Mouse (Mus musculus) layer of hippocampus, adult 9-11 months (tissue): Measurements from ENCODE around the gene Kcnip1.

ENCODE experiments used
- DNase-seq: peaks from one replicate; pipeline ENCODE4 v3.0.0; 2022

Kcnip1 gene

DNA sequence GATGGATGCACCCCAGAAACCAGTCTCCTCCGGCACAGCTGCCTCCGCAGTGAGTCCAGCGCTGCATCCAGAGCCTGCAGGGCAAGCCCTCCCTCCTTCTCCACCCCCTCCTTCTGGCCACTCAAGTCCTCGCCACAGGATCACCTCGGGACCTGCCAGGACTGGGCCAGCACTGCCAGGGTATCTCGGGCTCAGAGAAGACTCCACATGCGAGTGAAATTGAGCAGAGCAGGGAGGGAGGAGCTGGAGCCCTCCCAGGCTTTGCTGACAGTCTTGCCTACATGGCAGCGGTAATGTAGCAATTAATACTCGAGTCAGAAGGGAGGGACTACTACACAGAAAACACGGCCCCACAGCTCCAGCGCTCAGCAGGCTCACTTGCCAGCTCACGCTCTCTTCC lies at the start of gene Kcnip1:
TSS of gene Kcnip1 (minus strand) at position 215 of the 400 bp plus-strand sequence.
- DNase-seq, result no peak

DNA sequence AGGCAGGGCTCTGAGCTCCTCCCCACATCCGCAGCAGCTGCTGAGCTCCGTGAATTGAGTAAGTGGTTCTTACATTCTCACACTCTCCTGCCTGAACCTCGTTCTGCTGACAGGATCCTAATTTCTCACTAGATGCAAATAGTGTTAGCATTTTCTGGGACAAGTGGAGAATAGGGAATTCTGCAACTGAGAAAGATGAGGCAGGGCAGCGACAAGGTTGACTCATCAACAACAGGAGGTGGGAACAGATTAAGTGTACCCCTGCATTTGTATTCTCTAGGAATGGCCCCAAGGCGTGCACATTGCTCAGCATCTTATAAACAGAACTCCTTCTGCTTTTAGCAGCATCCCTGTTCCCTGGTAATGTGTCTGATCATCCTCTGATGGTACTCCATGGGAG lies 47.1 kb upstream of the Kcnip1 start:
- DNase-seq, result no peak

DNA sequence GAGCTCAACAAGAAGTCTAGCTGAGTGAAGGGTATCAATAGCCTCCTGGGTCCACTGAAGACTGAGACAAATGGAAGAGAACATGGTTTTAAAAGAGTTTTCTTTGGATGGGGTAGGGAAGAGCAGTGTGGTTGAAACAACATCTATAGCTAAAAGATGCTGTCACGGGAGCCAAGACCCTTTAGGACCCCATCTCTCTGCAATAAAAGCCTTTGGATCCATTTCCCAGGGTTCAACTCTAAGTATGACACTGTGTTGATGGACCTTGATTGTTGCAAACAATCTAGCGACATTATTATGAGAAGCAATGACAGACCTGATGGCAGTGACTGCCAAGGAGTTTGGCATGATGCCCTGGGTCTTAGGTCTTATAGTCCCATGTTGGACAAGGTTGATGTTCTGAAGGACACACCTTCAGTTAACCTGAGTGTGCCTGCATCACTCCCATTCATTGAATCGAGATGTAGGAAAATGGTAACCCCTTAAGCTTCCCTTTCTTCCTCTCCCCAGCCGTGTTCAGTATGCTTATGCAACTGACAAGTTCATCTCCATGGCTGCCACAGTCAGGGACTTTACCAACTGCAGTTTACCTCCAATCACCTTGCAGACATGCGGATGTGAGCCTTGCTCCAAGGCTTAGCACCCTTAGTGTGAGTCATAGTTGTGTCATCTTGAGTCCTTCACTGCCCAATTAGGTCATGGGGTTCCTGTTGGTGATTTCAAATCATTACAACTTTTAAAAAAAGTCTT lies 43.1 kb upstream of the Kcnip1 start:
- no peak for DNase-seq

DNA sequence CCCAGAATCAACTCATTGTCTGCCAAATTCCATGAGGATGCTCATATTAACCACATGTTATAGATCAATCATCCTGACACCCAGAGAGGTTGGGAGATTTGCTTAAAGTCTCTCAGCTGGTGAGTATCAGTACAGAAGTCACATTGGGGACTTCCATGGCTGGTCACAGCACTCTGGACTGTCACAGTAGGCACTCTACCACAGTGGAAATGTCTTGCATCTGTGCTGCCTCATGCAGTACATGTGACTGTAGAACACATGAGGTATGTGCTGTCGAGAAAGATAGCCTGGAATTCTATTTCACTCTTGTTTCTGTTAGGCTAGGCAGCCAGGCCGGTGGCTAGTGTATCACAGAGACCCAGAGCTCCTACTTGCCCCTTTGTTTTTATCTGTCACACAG lies 41.8 kb upstream of the Kcnip1 start:
- no peak for DNase-seq

DNA sequence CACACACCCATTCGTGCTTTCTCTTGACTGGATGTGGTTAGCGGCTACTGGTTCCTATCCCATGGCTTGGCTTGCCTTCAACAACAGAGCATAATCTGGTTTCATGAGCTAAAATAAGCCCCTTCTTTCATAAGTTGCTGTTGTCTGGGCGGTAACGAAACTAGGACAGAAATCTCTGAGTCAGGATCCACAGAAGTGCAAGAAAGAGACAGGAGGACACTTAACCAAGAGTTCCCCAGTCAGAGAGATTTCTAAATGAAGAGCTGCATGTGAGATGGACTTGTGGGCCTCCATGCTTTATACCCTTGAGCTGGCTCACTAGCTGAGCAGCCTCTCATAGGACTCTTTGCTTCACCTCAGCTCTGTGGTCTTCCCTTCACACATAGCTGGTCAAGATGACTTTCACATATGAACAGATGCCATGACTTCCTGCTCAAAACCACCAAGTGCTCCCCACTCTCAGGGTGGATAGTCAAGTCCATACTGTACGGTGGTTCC lies 41.1 kb upstream of the Kcnip1 start:
- DNase-seq, result peak; percentile 37

DNA sequence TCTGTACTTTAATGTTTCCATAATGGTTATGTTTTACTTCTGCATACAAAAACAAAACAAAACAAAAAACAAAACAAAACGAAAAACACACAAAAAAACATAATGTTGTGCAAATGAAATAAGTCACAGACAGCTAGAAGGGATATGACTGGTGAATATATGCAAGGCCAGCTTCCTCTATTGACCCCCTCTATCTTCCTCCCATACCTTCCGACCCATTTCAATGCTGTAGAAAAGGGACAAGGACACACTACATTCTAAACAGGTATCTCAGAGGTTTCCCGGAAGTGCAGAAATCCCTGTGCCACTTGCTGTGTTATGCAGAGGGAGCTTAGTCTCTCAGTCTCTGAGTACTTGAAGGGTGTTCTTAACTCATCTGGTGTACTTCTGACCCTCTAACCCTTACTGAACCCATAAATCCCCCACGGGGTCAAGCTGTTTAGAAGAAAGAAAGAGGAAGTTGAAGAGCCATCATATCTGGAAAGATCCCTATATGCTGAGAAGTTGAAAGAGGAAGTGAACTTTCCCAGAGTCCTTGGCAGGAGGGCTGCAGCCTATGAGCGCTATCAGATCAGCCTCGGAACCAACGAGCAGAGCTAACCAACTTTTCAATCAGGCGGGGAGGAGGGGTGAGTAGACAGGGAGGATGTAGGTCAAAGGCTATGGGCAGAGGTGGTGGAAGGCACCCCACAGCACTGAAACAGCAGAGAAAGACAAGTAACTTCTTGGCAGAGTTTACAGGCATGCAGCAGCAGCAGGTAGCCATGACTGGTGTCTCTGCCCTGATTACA lies 38.3 kb upstream of the Kcnip1 start:
- peak; percentile 64 for DNase-seq

DNA sequence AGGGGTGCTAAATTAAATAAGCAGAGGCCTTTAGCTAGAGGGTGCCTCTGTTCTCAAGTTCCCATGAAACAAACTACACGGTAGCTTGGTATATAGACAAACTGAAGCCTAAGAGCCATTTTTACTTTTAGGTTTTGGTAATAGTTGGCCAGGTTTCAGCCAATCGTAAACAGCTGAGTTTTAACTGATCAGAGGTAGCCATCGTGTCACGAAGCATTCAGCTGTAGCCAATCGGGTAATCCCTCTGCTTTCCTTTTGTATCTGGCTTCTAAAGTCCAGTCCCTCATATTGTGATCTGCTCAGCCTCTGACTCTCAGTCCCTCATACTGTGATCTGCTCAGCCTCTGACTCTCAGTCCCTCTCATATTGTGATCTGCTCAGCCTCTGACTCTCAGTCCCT lies 36.7 kb upstream of the Kcnip1 start:
- no peak for DNase-seq

DNA sequence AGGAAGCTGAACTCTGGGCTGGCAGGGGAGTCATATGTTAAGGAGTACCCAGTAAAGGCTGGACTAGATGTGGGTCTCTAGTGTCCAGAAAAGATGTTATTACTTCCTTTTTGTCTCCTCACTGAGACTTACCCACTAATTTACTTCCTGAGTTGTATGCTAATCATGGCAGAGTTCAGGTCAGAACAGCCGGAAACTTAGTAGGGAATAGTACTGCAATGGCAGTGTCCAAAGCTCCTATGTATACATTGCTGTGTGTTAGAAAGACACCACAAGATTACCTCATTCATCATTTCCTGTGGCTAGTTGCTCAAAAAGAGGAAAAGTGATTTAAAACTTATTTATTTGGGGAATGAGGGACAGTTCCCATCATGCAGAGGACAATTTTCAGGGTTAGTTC lies 32.1 kb upstream of the Kcnip1 start:
- DNase-seq, result no peak

DNA sequence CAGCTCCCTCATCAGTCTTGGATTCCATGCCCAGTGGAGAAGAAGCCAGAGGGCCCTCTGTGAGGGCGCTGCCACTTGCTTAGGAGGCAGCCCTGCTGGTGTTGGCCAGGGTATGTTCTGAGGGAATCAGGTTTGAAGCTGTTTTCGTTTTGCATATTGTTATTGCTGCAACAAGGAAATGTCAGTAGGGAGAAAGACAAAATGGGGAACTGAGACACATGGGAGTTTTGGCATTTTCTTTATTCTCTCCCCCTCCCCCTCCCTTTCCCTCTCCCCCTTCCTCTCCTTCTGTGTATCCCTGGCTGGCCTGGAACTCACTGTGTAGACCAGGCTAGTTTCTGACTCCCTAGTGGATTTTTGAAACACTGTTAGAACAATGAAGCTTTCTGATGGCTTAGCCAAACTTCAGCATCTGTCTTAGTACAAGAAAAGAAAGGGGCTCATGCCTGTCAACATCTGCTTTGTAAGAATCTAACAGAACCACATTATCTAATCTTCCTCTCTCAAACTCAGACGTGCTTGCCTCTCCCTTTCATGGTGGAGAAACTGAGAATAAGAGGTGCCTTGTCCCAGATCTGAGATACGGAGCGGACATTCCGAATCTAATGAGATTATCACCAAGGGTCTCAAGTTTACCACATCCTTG lies 19.2 kb upstream of the Kcnip1 start:
- DNase-seq, result no peak

DNA sequence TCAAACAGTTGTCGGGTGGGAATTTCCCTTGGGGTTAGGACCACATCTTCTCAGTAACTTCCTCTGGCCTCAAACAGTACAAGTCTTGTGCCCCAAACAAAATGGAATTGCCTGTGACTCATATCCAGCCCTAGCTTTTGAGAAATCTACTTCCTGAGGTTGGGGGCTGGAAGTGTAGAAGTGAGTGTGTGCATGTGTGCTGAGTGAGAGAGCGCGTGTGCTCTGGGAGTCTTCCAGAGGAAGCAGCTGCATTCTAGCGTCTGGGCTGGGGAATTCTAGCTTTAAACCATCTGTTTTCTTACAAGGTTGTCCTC lies 17.9 kb upstream of the Kcnip1 start:
- peak; percentile 50 for DNase-seq

DNA sequence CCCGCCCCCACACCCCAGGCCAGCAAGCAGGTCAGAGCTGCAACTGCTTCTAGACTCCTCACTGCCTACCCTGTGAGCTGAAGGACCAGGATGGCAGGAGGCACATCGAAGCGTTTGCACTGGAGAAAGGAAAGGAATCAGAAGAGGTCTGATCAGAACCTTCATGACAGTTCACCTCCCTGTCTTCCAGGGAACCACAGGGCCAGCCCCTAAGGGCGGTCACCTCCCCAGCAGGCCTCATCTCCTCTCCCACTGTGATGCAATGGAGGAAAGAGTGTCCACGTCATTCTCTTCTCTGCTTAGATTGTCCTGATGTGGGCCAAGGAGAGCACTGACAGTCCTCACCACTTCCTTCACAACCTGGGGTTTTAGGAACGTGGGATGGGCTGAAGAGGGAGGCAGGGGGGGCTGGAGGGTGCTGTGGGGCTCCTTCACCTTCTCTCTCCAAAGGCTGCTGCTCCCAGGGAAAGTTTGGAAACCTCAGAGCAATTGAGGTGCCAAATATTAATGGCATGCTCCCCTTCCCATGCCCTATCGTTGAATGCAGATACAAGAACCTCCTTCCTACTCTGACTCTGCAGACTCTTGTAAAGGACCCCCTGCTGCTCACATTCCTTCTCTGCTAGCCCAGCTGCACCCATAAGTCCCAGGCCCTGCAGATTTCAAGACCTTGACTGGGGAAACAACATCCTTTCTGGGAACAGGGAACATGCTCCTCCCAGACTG lies 17.3 kb upstream of the Kcnip1 start:
- peak; percentile 8 for DNase-seq

DNA sequence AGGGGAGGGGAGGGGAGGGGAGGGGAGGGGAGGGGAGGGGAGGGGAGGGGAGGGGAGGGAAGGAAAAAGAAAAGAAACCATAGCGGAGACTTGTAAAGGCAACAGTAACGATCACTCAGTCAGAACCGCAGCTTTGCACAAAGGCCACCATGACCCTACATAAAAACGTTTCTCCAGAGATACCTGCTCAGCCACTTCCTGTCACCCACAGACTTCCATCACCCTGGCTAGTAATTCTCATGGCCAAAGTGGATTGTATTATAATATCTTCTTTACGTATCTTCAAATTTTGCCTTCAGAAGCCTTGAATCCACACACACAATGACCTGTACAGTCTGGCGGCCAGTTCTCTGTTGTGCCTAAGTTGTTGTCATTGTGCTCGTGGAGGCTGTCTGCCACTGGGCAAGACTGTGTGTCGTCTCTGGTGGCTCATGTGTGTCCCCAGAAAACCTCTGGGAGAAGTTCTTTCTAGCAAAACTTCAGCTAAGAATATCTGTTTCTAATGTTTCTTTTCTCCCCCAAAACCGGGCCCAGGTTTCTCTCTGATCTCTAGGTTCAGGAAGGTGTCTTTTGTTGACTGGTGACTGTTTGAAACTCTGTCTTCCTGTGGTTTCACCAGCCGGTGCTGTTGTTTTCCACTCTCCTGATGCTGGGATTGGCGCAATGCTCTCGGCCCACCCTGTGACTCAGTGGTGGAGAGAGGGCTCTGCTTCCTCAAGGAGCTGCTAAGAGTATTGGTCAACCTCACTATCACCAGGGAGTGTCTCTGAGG lies 16.6 kb upstream of the Kcnip1 start:
- no peak for DNase-seq

DNA sequence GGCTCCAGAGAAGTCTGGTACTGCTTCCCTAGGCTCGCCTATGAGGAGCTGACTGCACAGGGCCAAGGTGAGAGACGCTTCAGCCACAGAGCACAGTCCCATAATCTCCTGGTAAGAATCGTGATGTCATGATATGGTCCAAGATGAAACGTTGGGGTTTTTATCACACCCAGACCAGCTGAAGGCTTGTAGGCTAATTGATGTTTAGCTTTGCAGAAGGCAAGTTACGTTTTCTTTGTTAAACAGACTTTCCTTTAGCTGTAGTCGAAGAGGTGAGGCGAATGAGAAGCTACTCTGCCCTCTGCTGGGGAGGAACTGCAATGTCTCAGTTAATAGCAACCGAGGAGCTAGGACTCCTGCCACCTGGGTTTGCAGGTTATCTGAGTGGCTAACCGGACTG lies 15.8 kb upstream of the Kcnip1 start:
- DNase-seq, result peak; percentile 38

DNA sequence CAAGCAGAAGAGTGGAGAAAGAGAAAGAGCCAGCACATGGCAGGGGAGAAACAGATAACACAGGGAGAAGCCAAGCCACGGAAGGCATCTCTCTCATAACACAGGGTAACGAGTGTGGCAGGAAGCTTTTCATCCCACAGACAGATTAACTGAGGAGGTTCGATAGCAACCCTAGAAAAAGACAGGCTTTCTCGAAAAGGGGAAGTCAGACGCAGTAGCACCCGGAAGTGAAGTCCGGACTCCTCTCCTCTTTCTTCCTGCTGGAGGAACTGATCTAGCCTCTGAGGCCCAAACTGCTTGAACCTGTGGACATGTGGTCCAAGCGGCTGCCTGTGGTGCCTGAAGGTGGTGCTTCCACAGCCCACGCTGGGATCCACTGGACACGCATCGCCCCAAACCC lies 15.3 kb upstream of the Kcnip1 start:
- peak; percentile 31 for DNase-seq

DNA sequence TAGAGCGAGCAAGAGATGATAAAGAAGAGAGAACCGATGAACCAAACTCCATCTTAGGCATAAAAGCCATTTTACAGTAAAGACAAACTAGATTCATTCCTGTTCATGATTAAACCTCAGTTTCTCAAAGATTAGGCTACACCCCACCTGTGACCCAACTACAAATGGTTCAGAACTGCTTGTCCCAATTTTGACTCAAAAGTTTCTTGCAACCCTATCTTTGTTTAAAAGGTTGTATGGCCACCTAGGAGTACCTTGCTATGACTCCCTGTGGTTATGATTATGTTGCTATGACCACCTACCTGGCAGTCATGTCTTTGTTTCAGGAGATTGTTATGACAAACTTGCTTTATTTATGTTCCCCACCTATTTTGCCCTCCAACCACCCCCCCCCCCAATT lies 14.7 kb upstream of the Kcnip1 start:
- no peak for DNase-seq

DNA sequence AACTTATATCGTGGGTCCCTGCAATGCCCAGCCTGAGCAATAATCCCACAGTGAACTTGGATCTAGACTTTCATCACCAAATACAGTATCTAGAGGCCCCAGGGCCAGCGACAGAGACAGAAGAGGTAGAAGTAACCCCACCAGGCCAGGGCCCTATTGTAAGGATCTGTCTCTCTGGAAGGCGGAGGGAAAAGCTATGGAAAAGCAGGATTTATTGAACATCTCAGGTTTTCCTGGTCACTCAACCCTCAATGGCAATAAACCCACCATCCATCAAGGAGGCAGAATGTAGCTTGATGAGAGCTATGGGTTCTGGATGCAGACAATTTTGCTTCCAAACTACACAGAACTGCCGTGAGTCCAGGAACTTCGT lies 9.6 kb upstream of the Kcnip1 start:
- DNase-seq, result no peak

DNA sequence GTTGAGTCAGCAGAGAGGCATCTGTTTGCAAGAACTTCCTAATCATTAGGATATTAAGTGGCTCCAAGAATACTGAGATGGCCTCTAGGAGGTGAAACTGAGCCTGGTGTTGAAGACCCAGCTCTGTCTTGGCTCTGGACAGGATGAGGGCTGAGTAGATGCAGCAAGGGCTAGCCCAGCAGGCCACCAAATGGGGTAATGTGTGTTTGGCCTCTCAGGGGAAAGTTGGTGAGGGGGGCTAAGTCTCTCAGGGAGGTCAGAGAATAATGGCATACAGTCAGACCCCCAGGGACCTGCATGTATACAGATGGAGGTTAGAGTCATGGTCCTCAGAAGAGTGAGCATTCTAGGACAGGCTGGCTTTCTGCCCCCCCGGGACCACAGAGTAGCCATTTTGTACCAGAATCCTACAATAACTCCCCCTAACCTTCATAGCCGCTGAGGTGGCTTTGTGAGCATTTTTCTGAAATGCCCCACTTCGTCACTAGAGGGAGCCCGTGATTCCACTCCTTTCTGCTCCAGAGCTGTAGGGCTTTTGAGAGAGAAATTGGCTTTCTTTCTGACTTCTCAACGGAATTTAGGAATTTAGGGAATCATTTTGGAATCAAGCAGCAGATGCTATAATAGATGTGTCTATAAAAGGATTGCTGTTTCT lies 9.1 kb upstream of the Kcnip1 start:
- peak; percentile 34 for DNase-seq

DNA sequence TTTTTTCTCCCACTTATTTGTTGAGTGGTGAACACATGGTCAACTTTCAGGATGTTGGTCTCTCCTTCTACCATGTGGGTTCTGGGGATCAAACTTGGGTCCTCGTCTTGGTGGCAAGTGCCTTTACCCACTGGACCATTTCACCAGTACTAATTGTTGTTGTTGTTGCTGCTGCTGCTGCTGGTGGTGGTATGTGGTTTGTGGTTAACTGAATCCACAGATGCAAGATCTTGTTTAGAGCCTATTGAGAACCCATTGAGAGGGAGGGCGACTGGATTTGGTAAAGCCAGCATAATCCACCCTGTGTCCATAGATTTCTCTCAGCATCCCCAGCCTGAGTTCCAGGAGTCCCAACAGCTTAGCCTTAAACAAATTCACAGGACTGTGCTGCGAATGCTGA lies 7.5 kb upstream of the Kcnip1 start:
- DNase-seq, result no peak

DNA sequence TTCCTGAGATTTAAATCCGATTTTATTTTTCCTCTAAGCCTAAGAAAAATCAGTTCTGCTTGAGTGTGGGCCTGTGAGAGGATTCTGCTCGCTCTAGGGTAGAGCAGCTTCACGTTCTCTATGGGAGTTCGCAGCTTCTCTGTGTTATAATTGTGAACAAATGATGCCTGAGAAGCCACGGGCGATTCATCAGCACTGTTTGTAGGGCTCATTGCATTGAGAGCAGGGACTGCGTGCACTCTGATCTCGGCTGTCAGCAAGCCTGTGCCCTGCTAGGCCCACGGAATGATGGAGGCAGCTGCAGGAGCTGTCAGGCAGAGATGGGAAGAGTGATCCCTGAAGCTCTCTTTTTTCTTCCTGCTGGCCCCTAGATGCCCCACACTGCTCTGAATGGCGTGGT lies 5.3 kb upstream of the Kcnip1 start:
- DNase-seq, result no peak

DNA sequence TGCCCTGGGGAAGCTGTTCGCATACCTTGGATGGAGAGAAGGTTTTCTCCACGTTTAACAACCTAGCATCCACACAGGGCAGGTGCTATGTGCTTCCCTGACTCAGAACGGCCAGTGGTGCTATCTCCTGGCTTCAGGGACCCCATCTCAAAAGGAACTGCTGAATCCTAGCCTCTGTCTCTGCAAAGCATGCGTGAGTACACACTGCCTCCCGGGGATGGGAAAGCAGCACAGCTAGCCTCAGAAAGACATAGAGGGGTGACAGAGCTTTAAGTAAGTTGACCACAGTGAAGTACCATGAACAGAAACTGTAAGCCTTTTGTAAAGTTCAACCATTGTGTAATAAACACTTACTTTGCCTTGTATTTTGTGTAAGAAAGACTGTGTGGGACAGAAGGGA lies 544 bp upstream of the Kcnip1 start:
- DNase-seq, result no peak

DNA sequence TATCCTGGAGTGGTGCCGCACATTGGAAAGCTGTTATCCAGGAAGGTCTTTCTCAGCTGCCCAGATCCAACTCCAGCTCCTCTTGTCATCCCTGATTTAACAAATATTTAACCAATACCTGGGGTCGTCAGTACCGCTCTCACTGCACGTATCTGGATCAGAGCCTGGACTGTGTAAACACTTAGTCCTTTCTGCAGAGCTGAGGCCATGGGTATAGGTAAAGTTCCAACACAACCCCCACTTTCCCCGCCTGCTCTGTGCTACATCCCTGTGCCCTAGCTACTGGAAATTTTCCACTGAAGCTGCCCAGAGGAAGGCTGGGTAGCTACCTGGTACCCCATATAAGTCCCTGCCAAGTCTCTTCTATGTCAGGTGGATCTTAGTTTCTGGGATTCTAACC lies 3.0 kb downstream of the Kcnip1 start:
- DNase-seq, result no peak

DNA sequence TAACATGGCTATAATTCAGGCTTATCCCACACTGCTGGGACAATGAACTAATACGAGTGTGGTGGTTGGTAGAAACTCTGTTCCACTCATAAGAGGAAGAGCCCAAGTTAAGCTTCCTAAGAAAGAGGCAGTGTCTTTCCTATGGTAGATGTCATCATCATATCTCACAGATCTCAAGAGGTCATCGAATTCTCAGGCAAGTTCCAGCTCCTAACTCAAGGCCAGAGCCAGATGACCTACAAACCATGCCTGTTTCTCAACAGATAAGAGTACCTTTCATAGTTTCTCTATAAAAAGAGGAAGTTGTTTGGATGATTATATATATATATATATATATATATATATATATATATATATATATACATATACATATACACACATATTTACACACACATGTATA lies 6.4 kb downstream of the Kcnip1 start:
- DNase-seq, result no peak
